Mouse (Mus musculus): ENCODE data around the gene Rapgef3. TPM values are rescaled to one million over a fixed set of nuclear protein-coding genes. Genes with fewer than 3 reads are reported as not detected.

Gene Rapgef3
- polyA plus RNA-seq (2012) = 0.04 TPM in 1 of 2 replicates, not detected in the other

DNA sequence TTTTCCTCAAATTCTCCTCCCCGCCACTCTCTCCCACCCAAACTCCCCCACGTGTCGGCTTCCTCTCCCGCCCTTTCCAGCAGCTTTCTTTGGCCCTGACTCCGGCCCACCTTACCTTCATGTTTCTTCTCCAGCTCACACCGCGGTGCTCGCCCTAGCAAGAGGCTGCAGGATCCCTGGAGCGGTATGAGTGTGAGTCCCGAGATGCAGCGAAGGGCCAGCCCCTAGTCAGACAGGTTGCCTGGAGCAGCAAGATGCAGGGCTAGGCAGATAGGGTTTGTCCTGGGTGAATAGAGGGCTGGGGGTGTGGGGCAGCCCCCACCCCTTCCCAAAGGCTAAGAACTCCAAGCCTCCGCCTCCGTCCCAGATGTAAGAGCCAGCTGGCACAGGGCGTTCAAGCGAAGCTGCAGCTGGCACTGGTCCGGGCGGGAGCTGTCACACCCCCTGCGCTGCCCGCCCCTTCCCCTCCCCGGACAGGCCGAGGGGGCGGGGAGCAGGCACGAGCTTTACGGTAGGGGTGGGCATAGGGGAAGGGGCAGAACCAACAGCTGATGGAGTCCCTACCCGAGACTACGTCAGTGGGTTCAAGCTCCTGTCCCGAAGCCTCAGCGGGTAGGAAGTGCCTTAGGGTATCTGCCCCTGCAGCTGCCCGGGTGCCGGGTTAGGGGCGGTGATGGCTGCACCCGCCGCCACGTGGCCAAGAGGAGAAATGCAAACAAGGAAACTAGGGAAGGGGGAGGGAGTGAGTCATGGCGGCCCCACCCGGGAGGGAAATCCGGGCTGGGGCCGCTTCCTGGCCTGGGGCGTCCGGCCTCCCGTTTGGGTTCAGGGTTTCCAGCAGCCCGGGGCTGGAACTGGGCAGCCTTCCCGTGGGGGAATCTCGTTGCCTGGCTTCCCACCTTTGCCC is at the start of gene Rapgef3:
Gene Rapgef3 (minus strand): TSS at position 693 of the 907 bp plus-strand sequence.
- no peak for TF ChIP-seq TAL1 (IDR thresholded peaks at IDR 0.05; ENCODE audit: low read length)
- TF ChIP-seq GATA1 (IDR thresholded peaks at IDR 0.05; ENCODE audit: low read length) = no peak

GRCm38 (mm10) chr15:97816199-97816994 is 48.6 kb upstream of the Rapgef3 start:
- no peaks in the 10 kb centered on the region for H3K9me3 ChIP-seq (ENCODE audit: control insufficient read depth, low read length)
- TF ChIP-seq GATA1 (IDR thresholded peaks at IDR 0.05; ENCODE audit: low read length) (no peak), TAL1 (IDR thresholded peaks at IDR 0.05; ENCODE audit: low read length) (no peak)
- H3K27me3 ChIP-seq (ENCODE audit: control insufficient read depth) = no peaks in the 10 kb centered on the region
- H3K4me3 ChIP-seq (replicated peaks) = no peak overlapping the region
- peaks cover under 1% of the 10 kb centered on the region; the same call in 1 of the 2 replicates for H3K36me3 ChIP-seq (ENCODE audit: control insufficient read depth)
- peaks cover 14% of the 10 kb centered on the region for H3K4me1 ChIP-seq (ENCODE audit: control insufficient read depth)

More for the DNA sequence above, at the start of gene Rapgef3:
- no peaks in the 10 kb centered on the region for H3K36me3 ChIP-seq (ENCODE audit: control insufficient read depth)
- no peaks in the 10 kb centered on the region; the same call in 1 of the 2 replicates for H3K9me3 ChIP-seq (ENCODE audit: control insufficient read depth, low read length)
- peaks cover 6% of the 10 kb centered on the region for H3K4me1 ChIP-seq (ENCODE audit: control insufficient read depth)
- peaks cover 76% of the 10 kb centered on the region for H3K27me3 ChIP-seq (ENCODE audit: control insufficient read depth)
- H3K4me3 ChIP-seq (replicated peaks) = peak within 1 kb of the TSS; percentile 23

GRCm38 (mm10) chr15:97815254-97815653 is 47.5 kb upstream of the Rapgef3 start:
- Histone ChIP-seq H3K27me3 (ENCODE audit: control insufficient read depth) (no peaks in the 10 kb centered on the region), H3K36me3 (ENCODE audit: control insufficient read depth) (peaks cover 8% of the 10 kb centered on the region), H3K4me3 (replicated peaks) (no peak overlapping the region), H3K9me3 (ENCODE audit: control insufficient read depth, low read length) (no peaks in the 10 kb centered on the region), H3K4me1 (ENCODE audit: control insufficient read depth) (peaks cover 14% of the 10 kb centered on the region)
- TF ChIP-seq TAL1 (IDR thresholded peaks at IDR 0.05; ENCODE audit: low read length) (no peak), GATA1 (IDR thresholded peaks at IDR 0.05; ENCODE audit: low read length) (no peak)

DNA sequence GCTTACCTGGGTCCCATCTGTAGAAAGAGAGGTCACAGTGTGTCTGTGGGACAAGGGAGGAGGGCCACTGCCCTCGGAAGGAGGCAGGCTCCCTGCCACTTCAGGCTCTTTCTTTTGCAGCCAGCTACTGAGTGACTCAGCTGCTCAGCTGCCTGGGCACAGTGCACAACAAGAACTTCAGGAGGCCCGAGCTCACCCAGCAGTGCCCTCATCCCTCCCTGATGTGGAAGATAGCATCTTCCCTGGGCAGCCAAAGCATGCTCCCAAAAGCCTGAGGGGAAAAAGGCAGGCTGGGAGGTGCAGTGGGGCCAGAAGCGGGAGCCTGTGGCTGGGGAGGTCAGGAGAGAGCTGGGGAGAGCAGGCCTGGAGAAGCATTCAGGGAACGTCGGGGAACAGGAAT is 46.9 kb upstream of the Rapgef3 start:
- no peak overlapping the region for H3K4me3 ChIP-seq (replicated peaks)
- TF ChIP-seq GATA1 (IDR thresholded peaks at IDR 0.05; ENCODE audit: low read length) = no peak
- no peak for TF ChIP-seq TAL1 (IDR thresholded peaks at IDR 0.05; ENCODE audit: low read length)
- H3K27me3 ChIP-seq (ENCODE audit: control insufficient read depth) = no peaks in the 10 kb centered on the region
- no peaks in the 10 kb centered on the region for H3K9me3 ChIP-seq (ENCODE audit: control insufficient read depth, low read length)
- peaks cover 8% of the 10 kb centered on the region for H3K36me3 ChIP-seq (ENCODE audit: control insufficient read depth)
- peaks cover 14% of the 10 kb centered on the region for H3K4me1 ChIP-seq (ENCODE audit: control insufficient read depth)

DNA sequence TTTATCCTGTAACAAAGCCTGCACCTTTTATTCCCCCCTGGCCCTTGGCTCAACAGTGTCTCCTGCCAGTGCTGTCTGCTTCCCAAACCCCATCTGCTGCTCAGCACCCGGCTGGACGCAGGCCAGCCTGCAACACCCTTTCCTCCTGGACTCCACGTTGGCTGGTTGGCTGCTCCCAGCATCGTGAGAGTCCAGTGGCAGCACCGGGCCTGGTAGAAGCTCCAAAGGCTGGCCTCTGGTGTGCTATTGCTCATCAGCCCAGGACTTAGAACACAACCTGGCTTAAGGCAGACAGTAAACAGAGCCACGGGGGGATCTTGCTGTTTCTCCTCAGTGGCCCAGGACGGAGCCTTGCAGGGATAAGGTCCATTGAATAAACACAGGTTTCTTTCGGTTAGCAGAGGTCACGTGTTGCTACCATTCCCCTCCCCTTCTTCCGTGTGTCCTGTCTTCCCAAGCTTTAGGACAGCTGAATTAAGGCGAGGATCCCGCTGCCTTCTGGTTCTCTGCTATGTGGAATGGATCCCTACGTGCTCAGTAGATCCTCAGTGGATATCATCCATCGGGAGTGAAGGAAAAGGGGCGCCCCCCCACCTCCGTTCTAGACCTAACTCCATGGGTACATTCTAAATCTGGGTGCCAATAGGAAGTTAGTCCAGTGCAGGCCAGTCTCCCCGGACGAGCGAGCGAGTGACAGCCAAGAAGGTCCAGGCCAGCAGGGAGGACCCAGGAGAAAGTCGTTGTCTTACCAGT is 45.9 kb upstream of the Rapgef3 start:
- TF ChIP-seq TAL1 (IDR thresholded peaks at IDR 0.05; ENCODE audit: low read length) (no peak), GATA1 (IDR thresholded peaks at IDR 0.05; ENCODE audit: low read length) (no peak)
- no peaks in the 10 kb centered on the region for H3K27me3 ChIP-seq (ENCODE audit: control insufficient read depth)
- no peak overlapping the region for H3K4me3 ChIP-seq (replicated peaks)
- no peaks in the 10 kb centered on the region for H3K9me3 ChIP-seq (ENCODE audit: control insufficient read depth, low read length)
- H3K4me1 ChIP-seq (ENCODE audit: control insufficient read depth) = peaks cover 14% of the 10 kb centered on the region
- H3K36me3 ChIP-seq (ENCODE audit: control insufficient read depth) = peaks cover 10% of the 10 kb centered on the region

DNA sequence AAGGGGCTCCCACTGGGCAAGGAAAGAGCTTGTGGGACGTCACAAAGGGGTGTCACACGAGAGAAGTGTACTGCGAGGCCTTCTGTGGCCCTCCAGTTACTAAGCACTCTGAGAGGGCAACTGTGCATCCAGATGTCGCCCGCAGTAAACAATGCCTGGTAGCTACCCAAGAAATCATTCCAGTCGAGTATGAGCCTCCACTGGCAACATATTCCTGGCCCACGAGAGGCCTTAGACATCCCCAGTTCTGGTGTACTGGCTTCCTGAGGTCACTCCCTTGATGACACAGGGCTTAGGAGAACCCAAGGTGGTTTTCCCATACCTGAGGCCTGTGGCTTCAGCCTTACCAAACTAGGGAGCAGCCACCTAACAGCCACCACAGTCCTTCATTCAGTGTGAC is 45.1 kb upstream of the Rapgef3 start:
- H3K27me3 ChIP-seq (ENCODE audit: control insufficient read depth) = no peaks in the 10 kb centered on the region
- TF ChIP-seq GATA1 (IDR thresholded peaks at IDR 0.05; ENCODE audit: low read length) (no peak), TAL1 (IDR thresholded peaks at IDR 0.05; ENCODE audit: low read length) (no peak)
- H3K4me3 ChIP-seq (replicated peaks) = no peak overlapping the region
- H3K36me3 ChIP-seq (ENCODE audit: control insufficient read depth) = peaks cover 16% of the 10 kb centered on the region
- peaks cover 14% of the 10 kb centered on the region for H3K4me1 ChIP-seq (ENCODE audit: control insufficient read depth)
- H3K9me3 ChIP-seq (ENCODE audit: control insufficient read depth, low read length) = no peaks in the 10 kb centered on the region

GRCm38 (mm10) chr15:97812126-97812525 is 44.4 kb upstream of the Rapgef3 start:
- Histone ChIP-seq H3K9me3 (ENCODE audit: control insufficient read depth, low read length) (no peaks in the 10 kb centered on the region), H3K36me3 (ENCODE audit: control insufficient read depth) (peaks cover 20% of the 10 kb centered on the region)

DNA sequence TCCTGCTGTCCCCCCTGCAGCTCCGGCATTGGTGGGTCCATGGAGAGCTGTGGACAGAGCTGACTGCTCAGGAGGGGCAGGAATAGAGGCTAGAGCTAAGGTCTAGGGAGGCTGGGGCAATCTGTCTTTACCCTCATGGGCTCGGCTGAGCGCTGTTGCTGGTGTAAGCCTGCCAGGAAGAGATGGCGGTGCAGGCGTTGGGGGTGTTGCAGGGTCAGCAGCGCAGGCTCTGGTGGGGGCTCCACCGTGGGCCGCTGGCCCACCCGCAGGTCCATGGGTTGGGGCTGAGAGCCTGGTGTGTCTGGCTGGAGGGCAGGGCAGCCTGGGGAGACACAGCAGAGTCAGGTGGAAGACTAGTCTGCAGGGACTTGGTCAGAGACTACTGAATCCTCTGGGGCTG is 43.5 kb upstream of the Rapgef3 start:
- H3K36me3 ChIP-seq (ENCODE audit: control insufficient read depth) = peaks cover 20% of the 10 kb centered on the region
- no peak overlapping the region for H3K4me3 ChIP-seq (replicated peaks)
- no peaks in the 10 kb centered on the region for H3K9me3 ChIP-seq (ENCODE audit: control insufficient read depth, low read length)
- peaks cover 14% of the 10 kb centered on the region for H3K4me1 ChIP-seq (ENCODE audit: control insufficient read depth)
- TF ChIP-seq GATA1 (IDR thresholded peaks at IDR 0.05; ENCODE audit: low read length) = no peak
- H3K27me3 ChIP-seq (ENCODE audit: control insufficient read depth) = no peaks in the 10 kb centered on the region

More at GRCm38 (mm10) chr15:97812126-97812525, 44.4 kb upstream of the Rapgef3 start:
- no peak for TF ChIP-seq TAL1 (IDR thresholded peaks at IDR 0.05; ENCODE audit: low read length)
- no peaks in the 10 kb centered on the region for H3K27me3 ChIP-seq (ENCODE audit: control insufficient read depth)
- H3K4me3 ChIP-seq (replicated peaks) = no peak overlapping the region
- peaks cover 14% of the 10 kb centered on the region for H3K4me1 ChIP-seq (ENCODE audit: control insufficient read depth)
